Mouse (Mus musculus): ENCODE data around the gene Myo7a. TPM values are rescaled to one million over a fixed set of nuclear protein-coding genes. Genes with fewer than 3 reads are reported as not detected.

Myo7a gene
- total RNA-seq, 2 experiments from 2014 or later, result 1.2 to 2.3 TPM

GRCm38 (mm10) chr7:98103002-98103941 is 16.1 kb downstream of the Myo7a start:
- peak; percentile 84 for DNase-seq (ENCODE audit: low spot score)

- DNase-seq (ENCODE audit: low spot score), result no peak
Measured at GRCm38 (mm10) chr7:98102488-98102887, 16.8 kb downstream of the Myo7a start.

- DNase-seq (ENCODE audit: low spot score), result no peak
Measured at GRCm38 (mm10) chr7:98097557-98097956, 21.8 kb downstream of the Myo7a start.

- DNase-seq (ENCODE audit: low spot score), result no peak
Measured at GRCm38 (mm10) chr7:98095852-98096251, 23.5 kb downstream of the Myo7a start.

DNA sequence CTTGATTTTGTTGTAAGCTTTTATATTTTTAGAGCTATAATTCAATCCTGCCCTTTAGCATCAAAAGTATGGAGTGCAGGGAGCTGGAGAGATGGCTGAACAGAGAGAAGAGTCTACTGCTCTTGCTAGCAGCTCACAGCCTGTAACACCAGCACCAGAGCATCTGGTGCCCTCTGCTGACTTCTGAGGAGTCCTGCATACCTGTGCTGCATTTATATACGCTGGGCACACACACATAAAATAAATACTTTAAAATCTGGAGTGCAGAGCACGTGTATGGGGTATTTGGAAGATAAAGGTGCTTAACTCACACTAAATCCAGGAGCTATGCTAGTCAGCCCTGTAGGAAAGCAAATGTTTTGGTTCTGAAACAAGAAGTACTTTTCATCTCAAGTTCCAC is 33.0 kb downstream of the Myo7a start:
- no peak for DNase-seq (ENCODE audit: low spot score)

GRCm38 (mm10) chr7:98085314-98085713 is 34.0 kb downstream of the Myo7a start:
- DNase-seq (ENCODE audit: low spot score), result no peak

DNA sequence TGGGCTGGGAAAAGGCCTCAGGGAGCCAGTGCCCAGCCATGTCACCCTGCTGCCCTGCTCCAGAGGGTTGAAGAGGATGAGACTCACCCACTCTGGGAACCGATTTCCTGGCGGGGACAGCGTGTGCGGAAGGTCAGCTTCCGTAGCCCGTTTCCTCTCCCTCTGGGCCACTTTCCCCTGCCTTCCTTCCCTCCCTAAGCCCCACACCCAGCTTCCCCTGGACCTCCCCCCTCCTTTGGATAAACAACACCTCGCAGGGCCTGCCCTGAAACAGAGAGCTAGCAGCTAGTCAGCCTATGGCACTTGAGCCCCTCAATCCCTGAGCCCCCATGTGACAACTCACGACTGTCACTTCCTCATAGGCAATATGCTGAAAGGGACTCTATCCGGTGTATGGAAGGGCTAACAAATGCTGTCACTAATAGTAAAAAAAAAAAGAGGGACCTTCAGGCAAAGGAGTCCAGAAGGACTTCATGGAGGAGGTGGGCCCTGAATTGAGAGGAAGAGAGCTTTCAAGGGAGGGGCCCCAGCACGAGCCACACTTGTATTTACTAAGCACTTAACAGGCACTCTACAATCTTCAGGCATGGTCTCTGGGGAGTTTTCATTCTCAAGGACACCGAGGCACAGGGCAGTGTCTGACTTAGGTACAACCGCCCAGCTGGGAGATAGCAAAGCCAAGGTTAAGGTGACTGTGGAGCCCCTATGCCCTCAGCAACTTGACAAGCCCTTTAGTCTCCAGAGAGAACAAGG is 34.6 kb downstream of the Myo7a start:
- DNase-seq (ENCODE audit: low spot score), result no peak

DNA sequence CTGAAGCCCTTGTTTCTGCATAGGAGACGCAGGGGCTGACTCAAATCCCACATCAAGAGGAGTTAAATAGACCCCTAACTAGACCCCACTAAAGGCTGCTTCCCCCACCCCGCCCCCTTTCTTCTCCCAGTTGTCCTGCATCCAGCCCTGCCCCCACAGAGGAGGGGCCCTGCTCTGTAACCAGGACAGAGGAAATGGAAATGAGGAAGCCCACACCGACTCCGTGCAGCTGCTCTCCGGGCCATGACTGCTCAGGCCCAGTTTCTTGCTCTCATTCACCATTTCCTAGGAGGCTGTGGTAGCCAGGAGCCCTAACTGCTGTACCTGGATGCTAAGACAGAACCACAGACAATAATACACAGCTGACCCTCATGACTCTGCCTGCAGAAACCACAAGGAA is 36.9 kb downstream of the Myo7a start:
- DNase-seq (ENCODE audit: low spot score), result no peak

- no peak for DNase-seq (ENCODE audit: low spot score)
Measured at GRCm38 (mm10) chr7:98077453-98077852, 41.9 kb downstream of the Myo7a start.

GRCm38 (mm10) chr7:98071620-98072019 is 47.7 kb downstream of the Myo7a start:
- peak; percentile 73 for DNase-seq (ENCODE audit: low spot score)

- no peak for DNase-seq (ENCODE audit: low spot score)
Measured at GRCm38 (mm10) chr7:98066229-98066628, 53.1 kb downstream of the Myo7a start.

DNA sequence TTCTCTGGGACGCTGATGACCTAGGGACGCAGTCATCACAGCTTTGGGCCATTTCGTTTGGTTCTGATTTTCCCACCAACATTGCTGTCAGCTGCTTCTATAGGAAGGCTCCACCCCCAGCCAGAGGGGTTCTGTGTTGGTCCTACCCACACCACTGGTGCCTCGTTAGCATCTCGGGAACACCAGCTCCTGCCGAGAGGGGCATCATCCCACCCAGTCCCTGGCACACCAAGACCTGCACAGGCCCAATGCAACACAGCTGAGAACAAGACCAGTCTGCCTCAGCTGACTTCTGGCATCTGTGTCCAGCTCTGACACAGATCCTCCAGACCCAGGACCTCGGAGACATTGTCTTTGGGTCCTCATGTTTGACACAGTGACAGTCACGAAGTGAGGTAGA is 64.4 kb downstream of the Myo7a start:
- DNase-seq (ENCODE audit: low spot score), result no peak

- no peak for DNase-seq (ENCODE audit: low spot score)
Measured at GRCm38 (mm10) chr7:98054461-98054860, 64.9 kb downstream of the Myo7a start.

DNA sequence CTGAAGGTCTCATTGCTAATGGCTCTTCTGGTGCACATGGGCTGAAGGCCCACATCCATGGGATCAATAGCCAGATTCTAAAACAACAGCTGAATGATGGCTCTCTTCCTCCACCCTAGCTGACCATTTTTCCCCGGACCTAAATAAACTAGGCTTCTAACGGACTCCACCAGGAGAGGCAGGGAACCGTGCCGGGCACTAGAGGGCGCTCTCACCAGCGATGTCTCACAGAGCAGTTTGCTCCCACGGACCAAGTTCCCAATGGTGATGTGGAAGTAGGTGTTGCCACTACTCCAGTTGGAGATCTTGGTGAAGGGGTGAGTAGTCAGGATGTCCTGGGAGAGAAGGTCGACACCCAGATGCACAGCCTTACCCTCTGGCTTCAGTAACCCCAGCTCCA is 67.3 kb downstream of the Myo7a start:
- DNase-seq (ENCODE audit: low spot score), result peak; percentile 42

DNA sequence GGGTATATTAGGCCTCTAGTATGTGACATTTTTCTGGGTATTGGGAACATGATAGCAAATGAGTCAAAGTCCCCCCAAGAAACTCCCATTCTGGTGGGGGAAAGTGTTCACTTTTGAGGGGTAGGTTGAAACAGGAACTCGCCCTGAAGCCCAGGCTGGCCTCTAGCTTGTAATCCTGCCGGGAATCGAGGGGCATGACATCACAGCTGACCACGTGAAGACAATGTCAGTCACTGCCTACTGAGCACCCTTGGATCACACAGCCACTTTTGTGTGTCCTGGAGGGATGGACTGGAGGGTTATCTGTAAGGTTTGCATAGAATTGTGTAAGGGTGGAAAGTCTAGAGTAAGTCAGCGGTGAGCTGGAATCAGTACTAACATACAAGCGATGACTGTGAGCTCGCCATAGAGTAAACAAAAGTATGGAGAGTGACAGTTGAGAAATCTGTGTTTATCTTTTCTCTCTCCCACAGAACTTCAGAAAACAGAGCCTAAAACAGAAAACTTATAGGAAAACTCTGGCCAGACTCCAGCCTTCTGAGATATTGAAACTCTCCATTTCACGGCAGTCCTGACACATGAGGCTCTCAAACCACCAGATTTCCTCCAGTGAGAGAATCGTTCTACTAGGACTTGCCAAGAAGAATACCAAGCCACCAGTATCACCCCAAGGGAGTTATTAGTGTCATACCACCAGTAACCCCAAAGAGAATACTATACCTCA is 71.1 kb downstream of the Myo7a start:
- no peak for DNase-seq (ENCODE audit: low spot score)

DNA sequence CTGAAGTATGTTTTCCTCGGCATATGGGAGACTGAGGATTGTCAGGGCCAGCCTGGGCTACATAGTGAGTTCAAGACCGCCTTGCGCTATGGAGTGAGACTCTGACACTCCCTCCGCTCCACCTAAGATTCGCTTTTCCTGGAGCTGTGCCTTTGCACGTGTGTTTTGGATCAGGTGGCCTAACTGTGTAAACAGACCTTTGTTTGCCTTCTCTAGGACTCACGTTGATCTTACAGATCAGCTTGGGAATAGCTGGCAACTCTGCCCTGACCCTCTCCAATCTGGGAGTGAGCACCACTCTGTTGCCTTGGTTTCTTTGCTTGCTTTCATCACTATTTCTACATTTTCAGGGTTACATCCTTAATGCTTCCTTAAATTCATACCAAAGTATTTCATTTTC is 116.7 kb downstream of the Myo7a start:
- DNase-seq (ENCODE audit: low spot score), result no peak

Other genes with a start within 250 kb of the Myo7a start
- not detected for gene Gdpd4, start 199.6 kb downstream of the Myo7a start, total RNA-seq (2021)
- under 1 TPM in 1 of 2 experiments, not detected in 1; 0.09 TPM for gene Omp, start 26.0 kb upstream of the Myo7a start, total RNA-seq (2021)
- gene Capn5, start 58.8 kb upstream of the Myo7a start, total RNA-seq (2021), result 1 to 10 TPM in 1 of 2 experiments, under 1 TPM in 1; 0.98 to 1.6 TPM
- not detected for gene B3gnt6, start 80.0 kb upstream of the Myo7a start, total RNA-seq (2021)
- 1 to 10 TPM; 3.6 to 4.1 TPM for gene Acer3, start 201.7 kb upstream of the Myo7a start, total RNA-seq (2021)
- gene Tsku, start 241.8 kb upstream of the Myo7a start, total RNA-seq (2021), result 1 to 10 TPM; 1.1 to 1.7 TPM